Mouse (Mus musculus): Measurements from ENCODE around the gene Olfr1325.
"Not testable (repeated sequence)": the region's sequence is repeated elsewhere in the genome, so short reads cannot be mapped to it uniquely, and the experiment has no call there.

Gene Olfr1325

GRCm38 (mm10) chrX:74592379-74592778 lies at the start of gene Olfr1325:
Olfr1325 (plus strand) TSS chrX:74592679.
- DNase-seq = no peak

GRCm38 (mm10) chrX:74574788-74575187 lies 17.7 kb upstream of the Olfr1325 start, which contains the start of gene Olfr1326-ps1:
Olfr1326-ps1 (minus strand) TSS chrX:74574888.
- no peak for DNase-seq

- not testable (repeated sequence) for DNase-seq
Observed at GRCm38 (mm10) chrX:74645466-74646323, 53.2 kb downstream of the Olfr1325 start, which contains the start of gene Gm5640. Gm5640 (minus strand) TSS chrX:74645635.

- not testable (repeated sequence) for DNase-seq
Observed at GRCm38 (mm10) chrX:74646393-74646792, 53.9 kb downstream of the Olfr1325 start.
